Mouse (Mus musculus) liver, embryonic 13.5 days (tissue): ENCODE measurements around the gene Gm28551. TPM values are rescaled to one million over a fixed set of nuclear protein-coding genes. Genes with fewer than 3 reads are reported as not detected.

Experiments
- polyA plus RNA-seq: library from polyadenylated mRNA; unstranded; fragments of >200 nt; fragmentation: Nextera tagmentation; extraction: Ambion mirVana; gene quantifications from 2 replicates; pipeline ENCODE4 v1.2.1, GENCODE M21; 2015

The Gm28551 gene
- polyA plus RNA-seq, 1 experiment from 2014 or later = 0.15 TPM

Other genes starting within 250 kb of the Gm28551 start
- gene 1700019A02Rik, start 165.0 kb downstream of the Gm28551 start, polyA plus RNA-seq = not detected in 2 replicates
- 9.7 and 13.6 TPM in 2 replicates for gene Pms1, start 55.6 kb downstream of the Gm28551 start, polyA plus RNA-seq
- gene Ormdl1, start 55.6 kb downstream of the Gm28551 start, polyA plus RNA-seq = 29.3 and 33.2 TPM in 2 replicates
- gene Gm28778, start 55.6 kb downstream of the Gm28551 start, polyA plus RNA-seq = not detected in 2 replicates
- 27.5 and 30.9 TPM in 2 replicates for gene Osgepl1, start 39.0 kb downstream of the Gm28551 start, polyA plus RNA-seq
- gene Asdurf, start within 50 bp of the Gm28551 start, polyA plus RNA-seq = 5.8 and 6.7 TPM in 2 replicates
- 63.7 and 73.5 TPM in 2 replicates for gene Asnsd1, start 85 bp upstream of the Gm28551 start, polyA plus RNA-seq